Mouse (Mus musculus) activated CD4-positive, CD25-positive, alpha-beta regulatory T cell, adult 9 weeks (primary cell): ENCODE measurements around the gene Hexa. TPM values are rescaled to one million over a fixed set of nuclear protein-coding genes. Genes with fewer than 3 reads are reported as not detected.

ENCODE experiments used
- polyA plus RNA-seq: library from polyadenylated mRNA; unstranded; fragments of 100-300 nt; shearing (Covaris generic); gene quantifications from one replicate; pipeline ENCODE4 v1.2.1, GENCODE M21; 2017

The Hexa gene
- 71.1 TPM for polyA plus RNA-seq

DNA sequence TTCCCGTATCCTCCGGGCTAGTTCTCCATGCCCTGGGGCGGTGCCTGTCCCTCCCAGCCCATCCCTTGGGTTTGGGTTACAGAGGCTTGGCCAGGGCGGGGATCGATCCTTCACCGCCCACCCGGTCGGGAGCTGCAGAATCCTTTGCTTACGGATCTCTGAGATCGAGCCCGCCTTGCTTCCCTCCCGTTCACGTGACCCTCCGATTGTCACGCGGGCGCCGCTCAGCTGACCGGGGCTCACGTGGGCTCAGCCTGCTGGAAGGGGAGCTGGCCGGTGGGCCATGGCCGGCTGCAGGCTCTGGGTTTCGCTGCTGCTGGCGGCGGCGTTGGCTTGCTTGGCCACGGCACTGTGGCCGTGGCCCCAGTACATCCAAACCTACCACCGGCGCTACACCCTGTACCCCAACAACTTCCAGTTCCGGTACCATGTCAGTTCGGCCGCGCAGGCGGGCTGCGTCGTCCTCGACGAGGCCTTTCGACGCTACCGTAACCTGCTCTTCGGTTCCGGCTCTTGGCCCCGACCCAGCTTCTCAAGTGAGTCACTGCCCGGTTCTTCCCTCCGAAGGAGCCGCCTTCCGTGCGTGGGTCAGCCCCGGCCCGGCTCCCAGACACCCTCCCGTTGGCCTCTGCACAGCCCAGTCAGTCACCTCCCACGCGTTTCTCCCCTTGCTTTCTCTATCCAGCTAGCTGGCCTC lies at the start of gene Hexa, which contains the start of gene Tmem202:
TSS of gene Hexa (plus strand) at position 100 of the 697 bp plus-strand sequence.
TSS of gene Tmem202 (minus strand) at position 407 of the 697 bp plus-strand sequence.

DNA sequence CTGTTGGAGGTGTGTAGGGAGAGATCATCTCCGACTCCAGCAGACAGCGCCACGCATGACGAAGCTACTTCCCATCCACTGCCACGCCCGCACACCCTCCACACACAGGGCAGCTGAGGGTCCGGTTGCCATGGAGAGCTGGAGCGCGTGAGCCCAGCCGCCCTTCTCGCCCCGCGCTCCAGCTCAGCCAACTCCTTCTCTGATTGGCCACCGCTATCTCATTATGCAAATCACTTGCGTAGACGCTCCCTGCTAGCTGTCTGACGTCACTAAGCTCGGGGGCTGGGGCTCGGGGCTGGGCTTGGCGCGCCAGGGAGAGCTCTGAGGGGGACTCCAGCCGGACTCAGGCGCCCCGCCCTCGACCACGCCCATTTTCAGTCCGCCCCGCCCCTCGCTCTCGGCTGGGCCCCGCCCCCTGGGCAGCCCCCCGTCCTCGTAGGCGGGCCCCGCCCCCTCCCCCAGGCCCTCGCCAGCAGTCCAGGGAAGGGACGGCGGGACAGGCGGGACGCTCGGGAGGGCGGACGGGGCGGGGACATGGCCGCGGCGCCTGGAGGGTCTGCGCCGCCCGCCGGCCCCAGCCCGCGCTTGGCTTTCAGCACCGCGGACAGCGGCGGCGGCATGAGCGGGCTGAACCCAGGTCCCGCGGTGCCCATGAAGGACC lies 38.6 kb downstream of the Hexa start, which contains the start of gene Celf6:
TSS of gene Celf6 (plus strand) at position 74 of the 661 bp plus-strand sequence.

Other genes with a start within 250 kb of the Hexa start
- gene Adpgk, start 248.0 kb upstream of the Hexa start, polyA plus RNA-seq, result 8.3 TPM
- gene Bbs4, start 186.0 kb upstream of the Hexa start, polyA plus RNA-seq, result 18.1 TPM
- 15.8 TPM for gene Arih1, start 52.9 kb upstream of the Hexa start, polyA plus RNA-seq
- 0.75 TPM for gene Tmem202, start 307 bp downstream of the Hexa start, polyA plus RNA-seq
- not detected for gene Celf6, start 38.4 kb downstream of the Hexa start, polyA plus RNA-seq
- 40.7 TPM for gene Parp6, start 77.7 kb downstream of the Hexa start, polyA plus RNA-seq
- 1,063 TPM for gene Pkm, start 116.8 kb downstream of the Hexa start, polyA plus RNA-seq
- gene Gramd2, start 140.6 kb downstream of the Hexa start, polyA plus RNA-seq, result not detected
- 8.5 TPM for gene Senp8, start 211.2 kb downstream of the Hexa start, polyA plus RNA-seq
- gene Myo9a, start 211.4 kb downstream of the Hexa start, polyA plus RNA-seq, result 30.4 TPM